Mouse (Mus musculus) right cerebral cortex, adult 18-20 months (tissue): ENCODE measurements at regions not wholly inside any gene's neighbourhood (a gene's known extent, or its start where the extent isn't known, plus 50 kb on each side); places are given as distances from the start of the nearest gene placed in this dataset.
"Not testable (repeated sequence)": the region's sequence is repeated elsewhere in the genome, so short reads cannot be mapped to it uniquely, and the experiment has no call there.

Source experiments
- DNase-seq: peaks from one replicate; pipeline ENCODE4 v3.0.0; 2022; ENCODE audit warnings: mixed read lengths

GRCm38 (mm10) chr2:179163116-179163515 lies 279.1 kb upstream of the Cdh4 start:
- DNase-seq: no peak

- no peak for DNase-seq
Measured at GRCm38 (mm10) chr2:179170157-179170556, 272.1 kb upstream of the Cdh4 start.

GRCm38 (mm10) chr2:179170608-179171007 lies 271.6 kb upstream of the Cdh4 start:
- DNase-seq: no peak

GRCm38 (mm10) chr2:179176835-179177530 lies 265.2 kb upstream of the Cdh4 start:
- DNase-seq: not testable (repeated sequence)

- DNase-seq: no peak
Measured at GRCm38 (mm10) chr2:179181366-179181765, 260.9 kb upstream of the Cdh4 start.

- no peak for DNase-seq
Measured at GRCm38 (mm10) chr2:179182123-179182522, 260.1 kb upstream of the Cdh4 start.

- no peak for DNase-seq
Measured at GRCm38 (mm10) chr2:179192906-179193496, 249.2 kb upstream of the Cdh4 start.

DNA sequence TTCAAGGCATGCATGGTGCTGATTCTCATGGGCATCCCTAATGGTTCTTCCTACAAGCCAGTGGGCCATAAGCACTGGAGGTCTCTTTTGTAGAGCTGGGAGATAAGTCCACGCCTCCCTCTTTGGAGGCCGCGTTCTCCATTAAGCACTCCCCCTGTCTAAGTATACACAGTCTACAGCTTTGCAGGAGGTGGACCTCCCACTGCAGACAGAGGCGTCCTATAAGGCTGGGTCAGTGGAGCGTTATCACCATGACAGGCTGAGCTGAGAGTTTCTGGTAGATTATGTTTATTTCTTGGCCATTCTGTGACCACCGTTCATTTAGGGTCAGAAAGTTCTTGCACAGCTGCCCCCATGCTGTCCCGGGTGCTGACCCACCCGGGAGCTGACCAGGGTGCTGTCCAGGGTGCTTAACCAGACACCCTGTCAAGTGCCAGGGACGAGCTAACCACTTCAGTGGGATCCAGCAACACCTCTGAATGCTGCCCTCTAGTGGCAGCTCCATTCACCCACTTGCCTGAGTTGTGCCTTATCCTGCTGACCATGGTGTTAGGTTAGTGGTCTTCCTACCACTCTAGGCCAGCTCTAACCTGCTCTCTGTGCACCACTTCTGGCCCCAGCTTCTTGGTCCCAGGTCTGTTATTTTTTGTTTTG lies 248.6 kb upstream of the Cdh4 start:
- peak; percentile 62 for DNase-seq

GRCm38 (mm10) chr2:179197471-179197870 lies 244.8 kb upstream of the Cdh4 start:
- no peak for DNase-seq

DNA sequence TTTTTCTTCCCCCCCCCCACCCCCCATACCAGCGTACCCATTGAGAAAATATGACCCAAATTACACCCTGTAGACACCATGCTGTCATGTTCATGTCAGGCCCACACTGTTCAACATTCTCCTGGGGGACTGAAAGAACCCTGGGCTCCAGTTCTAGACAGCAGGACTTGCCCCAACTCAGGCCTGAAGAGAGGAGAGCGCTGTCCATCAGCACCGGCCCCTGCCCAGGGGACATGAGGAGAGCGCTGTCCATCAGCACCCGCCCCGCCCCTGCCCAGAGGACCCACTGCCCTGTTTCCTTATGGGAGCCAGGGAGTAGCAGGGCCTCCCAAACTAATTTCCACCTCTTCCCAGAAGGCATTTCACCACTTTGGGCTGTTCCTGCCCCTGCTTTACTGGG lies 241.7 kb upstream of the Cdh4 start:
- no peak for DNase-seq

GRCm38 (mm10) chr2:179210164-179210805 lies 231.9 kb upstream of the Cdh4 start:
- no peak for DNase-seq

DNA sequence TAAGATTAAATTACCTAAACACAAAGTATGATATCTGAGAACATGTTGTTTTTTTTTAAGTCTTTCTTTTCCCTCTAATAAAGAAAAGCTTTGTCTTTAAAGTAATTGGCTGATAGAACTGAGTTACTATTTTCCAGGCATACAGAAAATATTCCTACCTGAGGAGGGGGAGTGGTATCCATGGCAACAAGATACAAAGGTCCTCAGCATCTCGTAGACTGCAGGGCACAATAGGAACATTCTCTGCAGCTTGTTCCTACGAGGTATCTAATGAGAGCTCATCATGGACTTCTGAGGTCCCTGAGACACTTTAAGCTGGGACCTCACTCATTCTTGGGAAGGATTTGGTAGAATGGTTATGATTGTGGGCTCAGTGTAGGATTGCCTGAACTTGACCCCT lies 225.5 kb upstream of the Cdh4 start:
- DNase-seq: no peak

DNA sequence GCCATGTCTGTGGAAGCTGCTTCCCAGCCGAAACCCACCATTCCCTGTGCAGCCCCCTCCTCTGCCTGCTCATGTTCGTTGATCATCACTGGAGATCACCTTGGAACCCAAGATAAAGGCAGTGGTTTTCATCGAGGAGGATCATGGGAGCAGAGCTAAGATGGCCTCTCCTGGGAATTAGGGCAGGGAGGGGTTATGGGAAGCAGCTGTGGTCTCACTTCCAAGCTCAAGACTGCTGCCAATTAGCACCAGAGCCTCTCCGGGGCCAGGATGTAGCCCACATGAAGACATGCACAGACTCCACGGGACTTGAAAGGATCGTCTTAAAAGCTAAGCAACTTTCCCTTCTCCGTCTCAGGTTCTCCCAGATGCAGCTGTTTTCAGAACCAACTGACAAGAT lies 214.1 kb upstream of the Cdh4 start:
- DNase-seq: no peak

- no peak for DNase-seq
Measured at GRCm38 (mm10) chr2:179231708-179232354, 210.4 kb upstream of the Cdh4 start.

- peak; percentile 73 for DNase-seq
Measured at GRCm38 (mm10) chr2:179238166-179238565, 204.1 kb upstream of the Cdh4 start.

- no peak for DNase-seq
Measured at GRCm38 (mm10) chr2:179260892-179261291, 181.3 kb upstream of the Cdh4 start.

GRCm38 (mm10) chr2:179263888-179264287 lies 178.3 kb upstream of the Cdh4 start:
- DNase-seq: no peak

GRCm38 (mm10) chr2:179265436-179265835 lies 176.8 kb upstream of the Cdh4 start:
- no peak for DNase-seq

GRCm38 (mm10) chr2:179277204-179277886 lies 164.9 kb upstream of the Cdh4 start:
- DNase-seq: no peak

DNA sequence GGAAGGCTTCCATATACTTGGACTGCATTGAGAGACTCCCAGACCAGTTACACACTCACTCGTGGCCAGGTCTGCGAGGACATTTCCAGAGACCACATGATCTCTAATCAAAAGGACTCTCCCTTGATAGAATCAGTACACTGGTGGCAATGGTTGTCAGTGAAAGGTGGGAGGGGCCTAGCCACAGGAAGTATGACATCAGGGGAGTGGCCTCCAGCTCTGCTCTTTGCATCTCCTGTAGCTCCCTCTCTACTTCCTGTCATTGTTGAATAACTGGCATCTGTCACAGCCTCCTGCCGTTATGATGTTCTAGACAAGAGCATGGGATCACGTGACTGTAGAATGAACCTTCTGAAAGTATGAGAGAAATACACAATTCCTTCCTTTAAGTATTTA lies 164.3 kb upstream of the Cdh4 start:
- no peak for DNase-seq

DNA sequence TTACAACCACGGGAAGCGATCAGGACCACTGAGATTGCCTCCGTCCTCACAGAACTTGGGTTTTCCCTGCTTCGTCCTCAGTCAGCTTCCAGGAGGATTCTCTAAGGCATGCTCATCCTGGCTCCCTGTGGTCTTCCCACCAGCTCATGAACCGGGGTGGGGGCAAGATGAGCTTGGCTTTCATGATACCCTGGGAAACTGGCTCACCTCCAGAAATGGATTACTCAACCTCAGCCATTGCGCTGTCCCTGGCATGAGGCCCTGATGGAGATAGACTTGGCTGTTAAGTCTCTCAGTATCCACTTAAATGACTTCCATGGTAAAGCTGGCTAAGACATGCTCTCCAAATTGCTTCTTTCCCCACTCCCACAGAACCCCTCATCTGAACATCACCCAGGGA lies 160.0 kb upstream of the Cdh4 start:
- DNase-seq: no peak

GRCm38 (mm10) chr2:179290394-179290793 lies 151.8 kb upstream of the Cdh4 start:
- no peak for DNase-seq
